Mouse (Mus musculus): ENCODE measurements around the gene Zfp184. TPM values are rescaled to one million over a fixed set of nuclear protein-coding genes. Genes with fewer than 3 reads are reported as not detected.
"Not testable (repeated sequence)": the region's sequence is repeated elsewhere in the genome, so short reads cannot be mapped to it uniquely, and the experiment has no call there.

Zfp184 gene
- polyA plus RNA-seq, 1 experiment from 2014 or later = 7.6 TPM

DNA sequence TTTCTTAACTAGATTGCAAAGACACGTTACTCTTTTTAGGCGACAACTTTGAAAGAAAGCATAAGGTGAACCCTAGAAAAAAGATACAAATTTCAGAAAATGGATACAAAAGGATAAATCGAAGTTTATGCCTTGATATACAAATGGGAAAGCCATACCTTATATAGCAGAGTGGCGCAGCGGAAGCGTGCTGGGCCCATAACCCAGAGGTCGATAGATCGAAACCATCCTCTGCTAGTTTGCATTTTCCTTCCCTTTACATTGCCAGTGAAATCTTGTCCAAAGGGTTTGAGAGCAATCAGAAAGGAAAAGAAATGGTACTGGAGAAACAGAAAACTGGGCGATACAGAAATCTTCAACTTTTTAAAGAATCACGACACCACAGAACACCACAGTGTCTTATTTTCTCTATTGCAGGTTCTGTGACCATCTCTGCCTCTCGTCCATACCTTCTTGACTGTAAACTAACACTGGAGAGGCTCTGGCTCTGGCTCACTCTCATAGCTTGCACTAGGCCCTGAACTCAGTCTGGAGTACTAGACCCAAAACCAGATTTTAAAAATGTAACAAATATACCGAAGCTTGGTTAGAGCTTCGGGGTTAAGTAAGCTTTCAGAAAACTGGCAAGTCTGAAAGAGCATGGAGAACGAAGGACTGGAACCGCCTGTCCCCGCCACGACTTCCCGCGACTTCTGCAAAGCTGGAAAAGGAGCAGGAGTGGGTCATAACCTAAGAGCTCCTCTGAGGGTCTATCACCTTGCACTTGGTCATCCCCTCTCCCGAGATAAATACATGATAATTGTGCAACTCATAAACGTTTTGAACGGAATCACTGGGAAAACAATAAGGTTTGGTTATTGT lies 37.7 kb upstream of the Zfp184 start:
- DNase-seq (ENCODE audit: low spot score) (no peak), ATAC-seq (ENCODE audit: low read depth) (0 out of 2 replicates have a peak, but pooled peaks have one; percentile 48)
- H3K27me3 ChIP-seq (replicated peaks; ENCODE audit: control insufficient read depth, insufficient read depth, low read length) = no peaks in the 10 kb centered on the region; the same call in 1 of the 2 replicates
- H3K4me1 ChIP-seq (ENCODE audit: control insufficient read depth, insufficient read depth, low read length) = peaks cover 5% of the 10 kb centered on the region; the same call in 1 of the 2 replicates
- H3K4me2 ChIP-seq (ENCODE audit: low read depth, low read length) = peak overlapping the region; percentile 37
- no peaks in the 10 kb centered on the region for H3K9me3 ChIP-seq (ENCODE audit: control insufficient read depth, low read length)
- H3K36me3 ChIP-seq (ENCODE audit: control insufficient read depth, insufficient read depth, low read length) = no peaks in the 10 kb centered on the region
- no peak overlapping the region for H3K9ac ChIP-seq (ENCODE audit: low read depth, low read length)
- H3K4me3 ChIP-seq (ENCODE audit: low read depth, low read length) = peak overlapping the region; percentile 20
- WGBS = 19% methylated on average over 22 of the region's 22 CpGs
- no peak overlapping the region for H3K27ac ChIP-seq (replicated peaks; ENCODE audit: low read depth, low read length)

DNA sequence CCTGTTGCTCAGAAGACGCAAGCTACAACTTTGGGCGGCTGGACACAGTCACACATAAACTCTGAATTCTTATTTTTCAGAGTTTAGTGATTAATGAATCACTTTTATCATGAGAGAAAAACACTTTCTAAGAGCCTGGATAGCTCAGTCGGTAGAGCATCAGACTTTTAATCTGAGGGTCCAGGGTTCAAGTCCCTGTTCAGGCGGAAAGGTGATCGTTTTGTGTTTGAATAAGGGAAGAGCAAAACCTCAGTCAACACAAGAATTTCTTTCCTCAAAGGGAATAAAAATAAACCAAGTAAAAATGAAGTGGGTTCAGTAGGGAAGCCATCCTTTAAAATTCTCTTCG lies 37.1 kb upstream of the Zfp184 start:
- 21% methylated on average over 6 of the region's 6 CpGs for WGBS
- not testable (repeated sequence) for H3K4me1 ChIP-seq (ENCODE audit: control insufficient read depth, insufficient read depth, low read length); DNase-seq (ENCODE audit: low spot score); H3K27ac ChIP-seq (replicated peaks; ENCODE audit: low read depth, low read length); ATAC-seq (ENCODE audit: low read depth); H3K9ac ChIP-seq (ENCODE audit: low read depth, low read length); H3K9me3 ChIP-seq (ENCODE audit: control insufficient read depth, low read length); H3K36me3 ChIP-seq (ENCODE audit: control insufficient read depth, insufficient read depth, low read length); H3K27me3 ChIP-seq (replicated peaks; ENCODE audit: control insufficient read depth, insufficient read depth, low read length)
- Histone ChIP-seq H3K4me3 (ENCODE audit: low read depth, low read length) (peak overlapping the region; percentile 20), H3K4me2 (ENCODE audit: low read depth, low read length) (peak overlapping the region; percentile 37)

DNA sequence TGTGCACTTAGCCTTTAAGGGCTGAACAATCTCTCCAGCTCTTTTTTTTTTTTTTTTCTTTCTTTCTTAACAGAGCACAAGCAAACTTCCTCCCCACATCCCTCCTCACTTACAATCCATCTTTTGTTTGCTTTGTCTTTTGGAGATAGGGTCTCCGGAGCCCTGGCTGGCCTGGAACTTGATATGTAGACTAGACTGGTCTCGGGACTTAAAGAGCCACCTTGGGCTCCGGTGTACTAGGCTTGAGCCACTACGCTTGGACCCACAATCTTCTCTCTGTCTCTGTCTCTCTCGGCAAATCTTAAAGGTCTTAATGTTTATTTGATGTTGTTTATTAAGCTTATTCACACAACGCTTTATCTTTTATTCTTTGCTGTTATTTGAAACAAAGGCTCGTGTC lies 34.2 kb upstream of the Zfp184 start:
- DNase-seq (ENCODE audit: low spot score) = no peak

DNA sequence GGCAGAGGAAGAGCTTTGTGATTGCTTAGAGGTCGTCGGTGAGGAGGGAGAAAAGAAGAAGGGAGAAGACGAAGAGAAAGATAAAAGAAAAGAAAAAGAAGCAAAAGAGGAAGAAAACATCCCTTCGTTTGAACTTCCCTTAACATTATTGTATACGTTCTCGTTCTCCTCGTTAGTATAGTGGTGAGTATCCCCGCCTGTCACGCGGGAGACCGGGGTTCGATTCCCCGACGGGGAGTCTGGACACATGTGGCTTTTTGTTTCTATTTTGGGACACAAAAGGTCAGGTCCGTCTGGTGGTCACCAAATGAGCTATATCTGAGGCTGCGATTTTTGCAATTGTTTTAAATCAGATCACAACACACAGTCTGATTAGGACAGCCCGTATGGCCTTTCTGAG lies 33.7 kb upstream of the Zfp184 start:
- H3K36me3 ChIP-seq (ENCODE audit: control insufficient read depth, insufficient read depth, low read length) = no peaks in the 10 kb centered on the region
- H3K9ac ChIP-seq (ENCODE audit: low read depth, low read length) = peak overlapping the region; percentile 2; the same call in 1 of the 2 replicates
- H3K4me2 ChIP-seq (ENCODE audit: low read depth, low read length) = peak overlapping the region; percentile 39
- 5% methylated on average over 17 of the region's 17 CpGs for WGBS
- H3K27ac ChIP-seq (replicated peaks; ENCODE audit: low read depth, low read length) = no peak overlapping the region
- no peaks in the 10 kb centered on the region for H3K9me3 ChIP-seq (ENCODE audit: control insufficient read depth, low read length)
- peaks cover 5% of the 10 kb centered on the region; the same call in 1 of the 2 replicates for H3K4me1 ChIP-seq (ENCODE audit: control insufficient read depth, insufficient read depth, low read length)
- no peak for ATAC-seq (ENCODE audit: low read depth)
- H3K4me3 ChIP-seq (ENCODE audit: low read depth, low read length) = peak overlapping the region; percentile 34
- peaks cover 16% of the 10 kb centered on the region for H3K27me3 ChIP-seq (replicated peaks; ENCODE audit: control insufficient read depth, insufficient read depth, low read length)
- DNase-seq (ENCODE audit: low spot score) = peak; percentile 25

More for the DNA sequence above, 34.2 kb upstream of the Zfp184 start:
- H3K4me2 ChIP-seq (ENCODE audit: low read depth, low read length) = peak overlapping the region; percentile 39
- no peaks in the 10 kb centered on the region for H3K9me3 ChIP-seq (ENCODE audit: control insufficient read depth, low read length)
- no peak overlapping the region for H3K27ac ChIP-seq (replicated peaks; ENCODE audit: low read depth, low read length)
- peaks cover 5% of the 10 kb centered on the region; the same call in 1 of the 2 replicates for H3K4me1 ChIP-seq (ENCODE audit: control insufficient read depth, insufficient read depth, low read length)
- no peaks in the 10 kb centered on the region for H3K36me3 ChIP-seq (ENCODE audit: control insufficient read depth, insufficient read depth, low read length)
- 10% methylated on average over 7 of the region's 7 CpGs for WGBS
- 0 out of 2 replicates have a peak, but pooled peaks have one; percentile 53 for ATAC-seq (ENCODE audit: low read depth)
- H3K27me3 ChIP-seq (replicated peaks; ENCODE audit: control insufficient read depth, insufficient read depth, low read length) = peaks cover 12% of the 10 kb centered on the region
- peak overlapping the region; percentile 2; the same call in 1 of the 2 replicates for H3K9ac ChIP-seq (ENCODE audit: low read depth, low read length)
- H3K4me3 ChIP-seq (ENCODE audit: low read depth, low read length) = peak overlapping the region; percentile 34

DNA sequence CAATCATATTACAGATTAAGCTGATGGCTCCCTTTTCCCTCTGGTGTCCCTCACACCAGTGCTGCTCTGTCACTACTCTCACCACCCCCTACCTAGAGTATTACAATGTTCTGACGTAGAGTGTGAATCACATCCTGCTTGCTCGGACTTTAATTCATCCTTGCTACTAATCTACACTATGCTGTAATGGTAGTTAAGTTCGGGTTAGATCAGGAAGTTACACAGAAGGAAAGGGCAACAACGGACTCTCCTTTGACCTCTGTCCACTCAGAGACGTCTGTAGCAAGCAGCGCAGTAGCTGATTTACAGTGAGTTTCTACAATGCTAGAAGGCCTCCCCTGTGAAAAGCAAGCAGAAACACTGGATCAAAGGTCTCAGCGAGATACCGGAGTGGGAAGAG lies 31.0 kb upstream of the Zfp184 start:
- H3K36me3 ChIP-seq (ENCODE audit: control insufficient read depth, insufficient read depth, low read length) = no peaks in the 10 kb centered on the region
- 0 out of 2 replicates have a peak overlapping the region, but pooled peaks have one; percentile 37 for H3K9ac ChIP-seq (ENCODE audit: low read depth, low read length)
- no peak for DNase-seq (ENCODE audit: low spot score)
- H3K4me1 ChIP-seq (ENCODE audit: control insufficient read depth, insufficient read depth, low read length) = no peaks in the 10 kb centered on the region; the same call in 1 of the 2 replicates
- no peak for ATAC-seq (ENCODE audit: low read depth)
- WGBS = 22% methylated on average over 8 of the region's 8 CpGs
- H3K9me3 ChIP-seq (ENCODE audit: control insufficient read depth, low read length) = no peaks in the 10 kb centered on the region
- peak overlapping the region; percentile 46 for H3K4me2 ChIP-seq (ENCODE audit: low read depth, low read length)
- H3K27ac ChIP-seq (replicated peaks; ENCODE audit: low read depth, low read length) = no peak overlapping the region
- peaks cover 22% of the 10 kb centered on the region for H3K27me3 ChIP-seq (replicated peaks; ENCODE audit: control insufficient read depth, insufficient read depth, low read length)
- peak overlapping the region; percentile 27; the same call in 1 of the 2 replicates for H3K4me3 ChIP-seq (ENCODE audit: low read depth, low read length)

DNA sequence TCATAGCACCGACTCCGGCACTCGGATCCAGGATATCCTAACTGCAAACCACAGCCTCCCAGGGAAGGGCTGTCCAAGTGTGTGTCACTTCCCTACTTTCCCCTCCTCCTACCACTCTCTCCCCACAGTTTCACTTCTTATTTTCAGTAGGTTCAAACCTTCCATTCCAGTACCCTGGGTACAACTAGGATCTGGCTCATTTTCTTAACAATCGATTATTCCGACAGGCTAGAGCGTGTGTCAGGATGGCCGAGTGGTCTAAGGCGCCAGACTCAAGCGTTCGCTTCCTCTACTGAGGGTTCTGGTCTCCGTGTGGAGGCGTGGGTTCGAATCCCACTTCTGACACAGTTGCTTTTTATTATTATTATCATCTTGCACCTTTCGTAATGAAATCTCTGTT lies 30.3 kb upstream of the Zfp184 start:
- no peaks in the 10 kb centered on the region for H3K9me3 ChIP-seq (ENCODE audit: control insufficient read depth, low read length)
- H3K9ac ChIP-seq (ENCODE audit: low read depth, low read length) = no peak overlapping the region
- no peak overlapping the region for H3K27ac ChIP-seq (replicated peaks; ENCODE audit: low read depth, low read length)
- ATAC-seq (ENCODE audit: low read depth) (no peak; the same call in 1 of the 2 replicates), DNase-seq (ENCODE audit: low spot score) (peak; percentile 52)
- H3K36me3 ChIP-seq (ENCODE audit: control insufficient read depth, insufficient read depth, low read length) = no peaks in the 10 kb centered on the region
- H3K27me3 ChIP-seq (replicated peaks; ENCODE audit: control insufficient read depth, insufficient read depth, low read length) = peaks cover 22% of the 10 kb centered on the region
- peak overlapping the region; percentile 46 for H3K4me2 ChIP-seq (ENCODE audit: low read depth, low read length)
- 7% methylated on average over 14 of the region's 14 CpGs for WGBS
- H3K4me1 ChIP-seq (ENCODE audit: control insufficient read depth, insufficient read depth, low read length) = no peaks in the 10 kb centered on the region; the same call in 1 of the 2 replicates
- peak overlapping the region; percentile 27 for H3K4me3 ChIP-seq (ENCODE audit: low read depth, low read length)

DNA sequence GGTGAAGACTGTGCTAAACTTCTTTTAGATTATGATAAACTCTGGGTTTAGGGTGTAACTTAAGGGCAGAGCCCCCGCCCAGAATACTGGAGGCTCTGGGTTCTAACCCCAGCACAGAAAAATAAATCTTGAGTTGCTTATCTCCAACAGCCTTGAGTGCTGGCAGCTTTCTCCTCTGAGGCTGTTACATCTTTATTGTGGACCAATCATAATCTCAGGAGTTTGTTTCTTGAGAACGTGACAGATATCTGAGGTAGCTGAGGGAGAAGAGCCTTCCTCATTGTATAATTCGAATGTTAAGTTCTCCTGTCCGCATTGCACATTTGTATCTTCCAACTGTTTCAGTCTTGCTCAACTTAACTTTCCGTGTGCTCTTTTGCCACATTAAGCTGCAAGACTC lies 29.4 kb upstream of the Zfp184 start:
- DNase-seq (ENCODE audit: low spot score) = no peak
- peaks cover 22% of the 10 kb centered on the region for H3K27me3 ChIP-seq (replicated peaks; ENCODE audit: control insufficient read depth, insufficient read depth, low read length)
- H3K4me2 ChIP-seq (ENCODE audit: low read depth, low read length) = no peak overlapping the region
- WGBS = 50% methylated on average over 5 of the region's 5 CpGs
- no peak overlapping the region for H3K4me3 ChIP-seq (ENCODE audit: low read depth, low read length)
- no peaks in the 10 kb centered on the region for H3K9me3 ChIP-seq (ENCODE audit: control insufficient read depth, low read length)
- H3K27ac ChIP-seq (replicated peaks; ENCODE audit: low read depth, low read length) = no peak overlapping the region
- H3K4me1 ChIP-seq (ENCODE audit: control insufficient read depth, insufficient read depth, low read length) = no peaks in the 10 kb centered on the region; the same call in 1 of the 2 replicates
- H3K36me3 ChIP-seq (ENCODE audit: control insufficient read depth, insufficient read depth, low read length) = no peaks in the 10 kb centered on the region
- ATAC-seq (ENCODE audit: low read depth) = no peak
- no peak overlapping the region for H3K9ac ChIP-seq (ENCODE audit: low read depth, low read length)

DNA sequence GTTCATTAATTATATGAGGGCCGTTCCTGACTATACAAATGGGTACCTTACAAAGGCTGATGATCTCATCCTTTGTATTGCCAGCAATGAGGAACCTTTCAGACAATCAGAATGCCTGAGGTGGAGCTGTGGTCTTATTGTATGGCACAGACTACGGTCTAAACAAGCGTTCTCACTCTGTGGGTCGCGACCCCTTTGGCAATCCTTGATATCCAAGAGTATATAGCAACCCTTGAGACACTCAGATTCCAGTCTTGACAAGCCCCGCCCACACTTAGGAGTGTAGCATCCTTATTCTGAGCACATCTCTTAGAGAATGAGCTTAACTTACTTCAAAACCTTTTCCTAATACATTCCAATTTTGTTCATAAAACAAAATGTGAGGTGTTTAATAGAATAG lies 28.8 kb upstream of the Zfp184 start:
- DNase-seq (ENCODE audit: low spot score) (no peak), ATAC-seq (ENCODE audit: low read depth) (no peak)
- no peaks in the 10 kb centered on the region for H3K9me3 ChIP-seq (ENCODE audit: control insufficient read depth, low read length)
- no peak overlapping the region for H3K27ac ChIP-seq (replicated peaks; ENCODE audit: low read depth, low read length)
- H3K4me1 ChIP-seq (ENCODE audit: control insufficient read depth, insufficient read depth, low read length) = no peaks in the 10 kb centered on the region; the same call in 1 of the 2 replicates
- 46% methylated on average over 6 of the region's 6 CpGs for WGBS
- H3K9ac ChIP-seq (ENCODE audit: low read depth, low read length) = no peak overlapping the region
- no peak overlapping the region for H3K4me2 ChIP-seq (ENCODE audit: low read depth, low read length)
- H3K4me3 ChIP-seq (ENCODE audit: low read depth, low read length) = no peak overlapping the region
- no peaks in the 10 kb centered on the region for H3K36me3 ChIP-seq (ENCODE audit: control insufficient read depth, insufficient read depth, low read length)
- H3K27me3 ChIP-seq (replicated peaks; ENCODE audit: control insufficient read depth, insufficient read depth, low read length) = peaks cover 22% of the 10 kb centered on the region

Measured in embryonic facial prominence, embryonic 14.5 days (tissue).